Mouse (Mus musculus) heart, embryonic 16.5 days (tissue): ENCODE data around the gene Pabpc6. TPM values are rescaled to one million over a fixed set of nuclear protein-coding genes. Genes with fewer than 3 reads are reported as not detected.

ENCODE experiments used
- ATAC-seq: fragments of 200-750 bp; cut with Nextera tagmentation; replicated peaks from 2 replicates; pipeline ENCODE4 v1.8.0; 2017; ENCODE audit warnings: moderate number of reproducible peaks; ENCODE audit not compliant: insufficient read depth, low FRiP score; ENCODE audit errors: extremely low read depth
- H3K27ac ChIP-seq: fragments of 300-500 bp; sonication (generic); 2 replicates; pipeline ENCODE4 v1.5.1; 2014; ENCODE audit warnings: mild to moderate bottlenecking, low read length, control low read depth, moderate library complexity
- H3K27me3 ChIP-seq: fragments of 300-500 bp; sonication (generic); 2 replicates; pipeline ENCODE4 v1.6.1; 2014; ENCODE audit warnings: low read length, mixed read lengths; ENCODE audit not compliant: control insufficient read depth, insufficient read depth
- H3K36me3 ChIP-seq: fragments of 300-500 bp; sonication (generic); 2 replicates; pipeline ENCODE4 v1.6.1; 2014; ENCODE audit not compliant: control insufficient read depth, insufficient read depth
- H3K4me1 ChIP-seq: fragments of 300-500 bp; sonication (generic); 2 replicates; pipeline ENCODE4 v1.6.1; 2014; ENCODE audit warnings: low read length, mixed read lengths; ENCODE audit not compliant: control insufficient read depth, insufficient read depth
- H3K4me2 ChIP-seq: fragments of 300-500 bp; sonication (generic); 2 replicates; pipeline ENCODE4 v1.6.1; 2014; ENCODE audit warnings: low read depth, mild to moderate bottlenecking, control low read depth, low read length
- H3K4me3 ChIP-seq: fragments of 300-500 bp; sonication (generic); 2 replicates; pipeline ENCODE4 v1.5.1; 2014; ENCODE audit warnings: mild to moderate bottlenecking, control low read depth, low read length
- H3K9ac ChIP-seq: fragments of 300-500 bp; sonication (generic); 2 replicates; pipeline ENCODE4 v1.6.1; 2014; ENCODE audit warnings: low read length, control low read depth
- H3K9me3 ChIP-seq: fragments of 300-500 bp; sonication (generic); replicated peaks from 2 replicates; pipeline ENCODE4 v1.6.1; 2016; ENCODE audit warnings: low read length; ENCODE audit not compliant: control insufficient read depth
- WGBS: fragments of 180-500 bp; shearing (Covaris S2); extraction: QIAGEN DNeasy Blood & Tissue Kit; methylation state at CpG from one replicate; pipeline ENCODE4 v1.1.7; 2014; 5-methylcytosine and 5-hydroxymethylcytosine counted together
- polyA plus RNA-seq: library from polyadenylated mRNA; unstranded; fragments of >200 nt; fragmentation: Nextera tagmentation; extraction: Ambion mirVana; gene quantifications from 2 replicates; pipeline ENCODE4 v1.2.1, GENCODE M21; 2015

Gene Pabpc6
- polyA plus RNA-seq, result not detected in 2 replicates

DNA sequence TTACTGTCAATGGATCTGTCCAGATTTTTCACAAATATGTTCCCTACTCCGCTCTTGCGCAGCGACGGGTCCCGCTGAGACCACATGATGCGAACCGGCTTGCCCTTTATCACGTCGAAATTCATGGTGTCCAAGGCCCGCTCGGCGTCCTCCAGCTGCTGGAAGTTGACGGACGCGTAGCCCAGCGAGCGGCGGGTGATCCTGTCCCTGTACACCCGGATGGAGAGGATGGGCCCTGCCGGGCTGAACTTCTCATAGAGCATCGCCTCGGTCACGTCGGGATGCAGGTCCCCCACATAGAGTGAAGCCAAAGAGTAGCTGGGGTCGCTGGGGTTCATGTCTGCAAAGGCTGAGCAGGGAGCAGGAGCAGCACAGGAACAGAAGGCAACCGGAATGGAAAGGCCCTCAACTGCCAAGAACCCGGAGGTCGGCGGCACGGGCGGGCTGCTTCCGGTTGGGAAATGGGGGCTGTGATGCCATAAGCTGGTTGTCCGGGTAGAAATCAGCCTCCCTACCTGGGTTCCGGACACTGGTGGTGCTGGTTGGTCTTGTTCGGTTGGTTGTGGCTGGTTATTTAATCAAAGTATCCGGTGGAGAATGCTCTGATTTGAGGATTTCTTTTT lies at the start of gene Pabpc6:
TSS of gene Pabpc6 (minus strand) at position 435 of the 623 bp plus-strand sequence.
- H3K4me1 ChIP-seq, result no peaks in the 10 kb centered on the region
- no peaks in the 10 kb centered on the region for H3K36me3 ChIP-seq
- H3K9ac ChIP-seq, result no peak within 1 kb of the TSS
- no peak within 1 kb of the TSS for H3K4me3 ChIP-seq
- no peaks in the 10 kb centered on the region for H3K9me3 ChIP-seq
- no peak for ATAC-seq
- H3K27ac ChIP-seq, result no peak within 1 kb of the TSS
- H3K27me3 ChIP-seq, result no peaks in the 10 kb centered on the region
- H3K4me2 ChIP-seq, result no peak within 1 kb of the TSS
- 89% methylated on average over 36 of the region's 36 CpGs for WGBS

GRCm38 (mm10) chr17:9710910-9711309 lies 41.4 kb upstream of the Pabpc6 start:
- Histone ChIP-seq H3K27me3 (no peaks in the 10 kb centered on the region), H3K4me1 (no peaks in the 10 kb centered on the region), H3K9ac (no peak overlapping the region), H3K9me3 (no peaks in the 10 kb centered on the region), H3K4me3 (no peak overlapping the region), H3K4me2 (no peak overlapping the region), H3K36me3 (no peaks in the 10 kb centered on the region), H3K27ac (no peak overlapping the region)
- no peak for ATAC-seq
- WGBS, result 66% methylated on average over 6 of the region's 6 CpGs

GRCm38 (mm10) chr17:9708888-9709287 lies 39.4 kb upstream of the Pabpc6 start:
- no peaks in the 10 kb centered on the region for H3K27me3 ChIP-seq
- ATAC-seq, result no peak
- no peak overlapping the region for H3K4me2 ChIP-seq
- no peak overlapping the region for H3K27ac ChIP-seq
- H3K36me3 ChIP-seq, result no peaks in the 10 kb centered on the region
- H3K4me3 ChIP-seq, result no peak overlapping the region
- H3K4me1 ChIP-seq, result no peaks in the 10 kb centered on the region
- 87% methylated on average over 3 of the region's 3 CpGs for WGBS
- H3K9me3 ChIP-seq, result no peaks in the 10 kb centered on the region
- no peak overlapping the region for H3K9ac ChIP-seq

DNA sequence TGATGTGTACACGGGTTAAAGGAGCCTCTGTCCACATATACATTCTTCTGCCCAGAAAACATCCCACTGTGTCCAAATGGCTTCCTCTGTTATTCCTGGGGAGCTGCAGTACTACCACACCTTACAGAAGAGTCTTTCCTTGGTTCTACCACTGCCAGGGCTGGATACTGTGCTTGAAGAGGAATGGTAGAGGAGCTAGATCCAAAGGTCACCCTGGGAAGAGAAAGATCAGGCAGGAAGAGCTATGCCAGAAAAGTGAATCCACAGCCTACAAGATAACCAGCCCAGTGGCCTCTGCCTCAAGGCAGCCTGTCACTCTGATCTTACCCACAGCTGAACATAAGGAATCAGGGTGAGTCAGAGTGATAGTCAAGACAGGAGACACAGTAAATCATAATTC lies 37.8 kb upstream of the Pabpc6 start:
- H3K4me3 ChIP-seq, result no peak overlapping the region
- no peak overlapping the region for H3K4me2 ChIP-seq
- H3K9ac ChIP-seq, result no peak overlapping the region
- no peaks in the 10 kb centered on the region for H3K36me3 ChIP-seq
- no peak for ATAC-seq
- no peaks in the 10 kb centered on the region for H3K4me1 ChIP-seq
- no peaks in the 10 kb centered on the region for H3K27me3 ChIP-seq
- WGBS, result 68% methylated on average over 1 of the region's 1 CpGs
- H3K27ac ChIP-seq, result no peak overlapping the region
- no peaks in the 10 kb centered on the region for H3K9me3 ChIP-seq

GRCm38 (mm10) chr17:9697763-9698162 lies 28.2 kb upstream of the Pabpc6 start:
- WGBS, result 63% methylated on average over 7 of the region's 7 CpGs
- Histone ChIP-seq H3K36me3 (no peaks in the 10 kb centered on the region), H3K4me2 (no peak overlapping the region), H3K4me1 (no peaks in the 10 kb centered on the region), H3K9ac (no peak overlapping the region), H3K4me3 (no peak overlapping the region), H3K27me3 (no peaks in the 10 kb centered on the region), H3K27ac (no peak overlapping the region), H3K9me3 (peaks cover 6% of the 10 kb centered on the region)
- no peak for ATAC-seq

DNA sequence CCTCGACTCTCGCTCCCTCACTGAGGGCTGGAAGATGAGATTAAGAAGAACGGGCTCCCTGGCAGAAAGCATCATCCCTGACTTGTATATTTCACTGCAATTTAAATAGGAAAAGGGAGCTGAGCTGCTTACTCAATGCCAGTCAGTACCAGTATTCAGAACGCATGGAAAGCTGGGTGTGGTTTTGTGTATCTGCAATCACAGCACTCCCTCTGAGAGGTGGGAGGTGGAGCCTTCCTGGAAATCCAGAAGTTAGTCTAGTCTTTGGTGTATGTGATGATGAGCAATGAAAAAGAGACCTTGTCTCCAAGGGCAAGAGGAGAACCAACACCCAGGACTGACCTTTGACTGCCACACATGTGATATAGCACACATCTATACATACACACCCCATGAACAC lies 21.7 kb upstream of the Pabpc6 start:
- Histone ChIP-seq H3K36me3 (no peaks in the 10 kb centered on the region), H3K27me3 (no peaks in the 10 kb centered on the region), H3K4me1 (no peaks in the 10 kb centered on the region), H3K4me3 (no peak overlapping the region), H3K4me2 (no peak overlapping the region), H3K9ac (no peak overlapping the region), H3K27ac (no peak overlapping the region), H3K9me3 (no peaks in the 10 kb centered on the region)
- WGBS, result 58% methylated on average over 4 of the region's 4 CpGs
- ATAC-seq, result no peak

GRCm38 (mm10) chr17:9683539-9684155 lies 14.1 kb upstream of the Pabpc6 start:
- H3K9ac ChIP-seq, result no peak overlapping the region
- H3K27ac ChIP-seq, result no peak overlapping the region
- no peaks in the 10 kb centered on the region for H3K27me3 ChIP-seq
- no peaks in the 10 kb centered on the region for H3K36me3 ChIP-seq
- H3K9me3 ChIP-seq, result no peaks in the 10 kb centered on the region
- no peak for ATAC-seq
- 70% methylated on average over 4 of the region's 4 CpGs for WGBS
- no peak overlapping the region for H3K4me3 ChIP-seq
- no peaks in the 10 kb centered on the region for H3K4me1 ChIP-seq
- no peak overlapping the region for H3K4me2 ChIP-seq

GRCm38 (mm10) chr17:9680741-9681140 lies 11.2 kb upstream of the Pabpc6 start:
- H3K36me3 ChIP-seq, result no peaks in the 10 kb centered on the region
- H3K4me1 ChIP-seq, result no peaks in the 10 kb centered on the region
- WGBS, result 76% methylated on average over 8 of the region's 8 CpGs
- H3K4me3 ChIP-seq, result no peak overlapping the region
- H3K4me2 ChIP-seq, result no peak overlapping the region
- ATAC-seq, result no peak
- no peak overlapping the region for H3K27ac ChIP-seq
- no peaks in the 10 kb centered on the region for H3K27me3 ChIP-seq
- H3K9ac ChIP-seq, result no peak overlapping the region
- no peaks in the 10 kb centered on the region for H3K9me3 ChIP-seq

DNA sequence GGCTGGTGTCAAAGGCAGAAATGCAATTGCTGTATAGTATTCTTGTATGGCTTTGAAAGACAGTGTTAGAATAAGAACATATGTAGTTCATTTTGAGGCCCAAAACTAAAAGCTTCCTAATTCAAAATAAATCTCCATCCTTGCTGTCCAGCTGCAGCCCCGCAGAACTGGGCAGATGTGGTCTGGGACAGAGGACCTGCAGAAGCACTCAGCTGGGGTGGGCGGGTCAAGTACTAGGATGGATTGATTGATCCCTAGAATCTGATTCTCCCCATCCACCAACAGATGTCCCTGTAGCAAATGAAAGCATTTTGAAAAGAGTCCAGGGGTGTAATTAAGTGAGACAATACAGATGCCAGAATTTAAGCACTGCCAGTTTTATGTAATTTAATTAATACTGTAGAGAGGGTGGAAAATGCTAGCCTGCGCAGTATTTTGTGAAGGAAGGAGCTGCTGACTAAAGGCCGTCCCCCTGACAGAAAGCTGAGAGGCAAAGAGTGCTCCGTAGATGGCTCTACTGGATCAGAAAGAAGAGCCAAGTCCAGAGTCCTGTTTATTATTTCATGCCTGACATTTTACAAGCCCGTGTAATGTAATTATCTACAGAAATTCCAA lies 5.8 kb upstream of the Pabpc6 start:
- H3K27ac ChIP-seq, result no peak overlapping the region
- ATAC-seq, result no peak

More for the DNA sequence above, 5.8 kb upstream of the Pabpc6 start:
- 78% methylated on average over 6 of the region's 6 CpGs for WGBS
- Histone ChIP-seq H3K4me2 (no peak overlapping the region), H3K27me3 (no peaks in the 10 kb centered on the region), H3K9me3 (no peaks in the 10 kb centered on the region), H3K4me3 (no peak overlapping the region), H3K9ac (no peak overlapping the region), H3K4me1 (no peaks in the 10 kb centered on the region), H3K36me3 (no peaks in the 10 kb centered on the region)
